Mouse (Mus musculus) kidney, embryonic 15.5 days (tissue): Measurements from ENCODE around the gene Pde10a. TPM values are rescaled to one million over a fixed set of nuclear protein-coding genes. Genes with fewer than 3 reads are reported as not detected.

ENCODE experiments used
- ATAC-seq: fragments of 200-750 bp; cut with Nextera tagmentation; replicated peaks from 2 replicates; pipeline ENCODE4 v1.8.0; 2017; ENCODE audit warnings: moderate TSS enrichment; ENCODE audit not compliant: low FRiP score
- H3K27ac ChIP-seq: fragments of 300-500 bp; sonication (generic); 2 replicates; pipeline ENCODE4 v1.5.1; 2015; ENCODE audit warnings: mild to moderate bottlenecking, inconsistent platforms
- H3K27me3 ChIP-seq: fragments of 300-500 bp; sonication (generic); 2 replicates; pipeline ENCODE4 v1.6.1; 2015; ENCODE audit warnings: inconsistent platforms
- H3K36me3 ChIP-seq: fragments of 300-500 bp; sonication (generic); 2 replicates; pipeline ENCODE4 v1.6.1; 2015; ENCODE audit warnings: inconsistent platforms
- H3K4me1 ChIP-seq: fragments of 300-500 bp; sonication (generic); 2 replicates; pipeline ENCODE4 v1.6.1; 2015; ENCODE audit warnings: inconsistent platforms
- H3K4me2 ChIP-seq: fragments of 300-500 bp; sonication (generic); 2 replicates; pipeline ENCODE4 v1.6.1; 2015; ENCODE audit warnings: moderate library complexity, mild to moderate bottlenecking, inconsistent platforms
- H3K4me3 ChIP-seq: fragments of 300-500 bp; sonication (generic); replicated peaks from 2 replicates; pipeline ENCODE4 v1.5.1; 2015; ENCODE audit warnings: mild to moderate bottlenecking, inconsistent platforms
- H3K9ac ChIP-seq: fragments of 300-500 bp; sonication (generic); 2 replicates; pipeline ENCODE4 v1.6.1; 2015; ENCODE audit warnings: mild to moderate bottlenecking, inconsistent platforms
- H3K9me3 ChIP-seq: fragments of 300-500 bp; sonication (generic); replicated peaks from 2 replicates; pipeline ENCODE4 v1.6.1; 2016; ENCODE audit warnings: inconsistent platforms
- WGBS: fragments of 180-500 bp; shearing (Covaris S2); methylation state at CpG from one replicate; pipeline ENCODE4 v1.1.7; 2015; ENCODE audit warnings: mixed read lengths; 5-methylcytosine and 5-hydroxymethylcytosine counted together
- polyA plus RNA-seq: library from polyadenylated mRNA; unstranded; fragments of >200 nt; fragmentation: Nextera tagmentation; extraction: Ambion mirVana; gene quantifications from 2 replicates; pipeline ENCODE4 v1.2.1, GENCODE M21; 2015

Pde10a gene
- polyA plus RNA-seq, 1 experiment from 2014 or later, result 2.2 TPM

DNA sequence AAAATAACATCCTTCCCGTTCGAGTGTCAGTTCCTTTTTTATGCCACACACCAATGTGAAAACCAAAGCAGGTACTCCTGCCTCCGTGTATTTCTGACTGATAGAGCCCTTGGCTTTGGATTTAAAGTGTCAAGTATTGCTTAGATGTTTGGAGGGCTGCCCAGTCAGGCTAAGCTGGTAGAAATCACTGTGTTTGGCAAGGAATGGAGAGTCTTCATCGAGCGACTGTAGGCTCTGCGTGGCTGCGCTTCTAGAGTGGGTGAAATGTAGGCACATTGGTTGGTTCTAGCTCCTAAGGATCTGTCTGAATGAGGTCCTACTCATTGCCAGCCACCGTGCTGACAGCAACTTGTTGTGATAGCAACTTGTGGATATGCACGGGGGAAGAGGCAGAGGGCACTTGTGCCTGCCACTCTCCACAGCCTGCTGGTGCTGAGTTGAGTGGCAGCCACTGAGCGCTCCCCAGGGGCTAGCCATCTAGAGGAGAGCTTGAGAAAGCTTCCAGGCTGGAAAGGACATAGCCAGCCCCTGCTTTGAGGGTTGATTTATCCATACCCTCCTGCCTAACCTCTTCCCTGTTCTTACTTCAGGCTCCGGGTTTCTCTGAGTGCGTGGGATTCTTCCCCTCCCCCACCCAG lies 287.2 kb downstream of the Pde10a start:
- Histone ChIP-seq H3K27me3 (peaks cover 25% of the 10 kb centered on the region; the same call in 1 of the 2 replicates), H3K4me2 (no peak overlapping the region), H3K36me3 (no peaks in the 10 kb centered on the region), H3K9me3 (no peaks in the 10 kb centered on the region), H3K9ac (no peak overlapping the region), H3K27ac (no peak overlapping the region), H3K4me3 (no peak overlapping the region), H3K4me1 (0 out of 2 replicates have a peak, but pooled peaks cover 6% of the 10 kb centered on the region)
- no peak for ATAC-seq
- WGBS, result 54% methylated on average over 12 of the region's 12 CpGs

DNA sequence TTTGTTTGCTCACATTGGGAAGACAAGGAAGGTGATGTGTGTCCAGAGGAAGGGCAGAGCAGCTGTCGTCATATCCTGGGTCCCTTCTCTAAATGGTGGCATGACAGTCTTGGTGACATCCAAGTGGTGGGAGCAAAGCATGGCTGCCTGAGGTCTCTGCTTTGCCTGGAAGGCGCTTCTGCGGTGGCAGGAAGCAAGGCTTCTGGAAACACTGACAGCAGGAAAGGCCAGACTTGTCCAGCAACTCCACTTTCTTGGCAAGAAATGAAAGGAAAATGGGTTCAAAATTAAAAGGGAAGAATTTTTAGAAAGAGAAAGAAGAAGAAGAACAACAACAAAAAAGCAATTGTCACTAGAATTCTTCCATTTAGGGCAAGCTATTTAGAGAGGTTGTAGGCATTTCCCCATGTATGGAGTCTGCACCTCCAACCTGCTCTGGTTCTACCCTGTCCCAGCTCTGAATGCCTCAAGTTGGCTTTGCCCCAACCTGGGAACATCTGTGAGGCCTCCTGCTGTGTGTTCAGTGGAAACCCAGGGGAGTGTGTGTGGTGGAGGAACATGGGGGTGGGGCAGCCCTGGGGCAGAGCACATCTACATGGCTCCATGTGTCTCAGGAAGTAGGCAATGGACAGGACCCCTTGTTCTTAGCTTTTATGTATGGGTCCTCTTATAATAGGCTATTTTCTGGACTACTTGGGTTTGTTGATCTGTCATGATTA lies 288.8 kb downstream of the Pde10a start:
- Histone ChIP-seq H3K9ac (no peak overlapping the region), H3K36me3 (no peaks in the 10 kb centered on the region), H3K4me1 (0 out of 2 replicates have a peak, but pooled peaks cover 3% of the 10 kb centered on the region), H3K4me3 (no peak overlapping the region), H3K27ac (0 out of 2 replicates have a peak overlapping the region, but pooled peaks have one; percentile 18), H3K27me3 (peaks cover 17% of the 10 kb centered on the region; the same call in 1 of the 2 replicates), H3K9me3 (no peaks in the 10 kb centered on the region), H3K4me2 (no peak overlapping the region)
- WGBS, result 78% methylated on average over 3 of the region's 3 CpGs
- ATAC-seq, result no peak

DNA sequence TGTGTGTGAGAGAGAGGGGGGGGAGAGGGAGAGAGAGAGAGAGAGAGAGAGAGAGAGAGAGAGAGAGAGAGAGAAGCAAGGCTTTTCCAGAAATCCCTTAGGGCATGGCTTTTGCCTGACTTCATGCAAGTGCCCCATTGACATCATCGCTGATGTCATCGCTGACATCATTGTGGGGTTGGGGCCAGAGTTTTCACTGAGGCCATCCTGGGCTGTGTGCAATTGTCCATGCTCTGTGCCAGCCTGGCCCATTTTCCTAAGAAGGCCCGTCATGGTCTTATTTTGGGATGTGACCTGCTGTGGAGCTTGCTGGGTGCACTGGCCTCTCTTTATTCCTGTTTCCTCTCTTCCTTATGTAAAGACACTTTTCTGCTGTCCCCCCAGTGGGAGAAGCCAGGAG lies 290.2 kb downstream of the Pde10a start:
- ATAC-seq, result no peak
- no peak overlapping the region for H3K4me2 ChIP-seq
- peaks cover 4% of the 10 kb centered on the region; the same call in 1 of the 2 replicates for H3K27me3 ChIP-seq
- no peaks in the 10 kb centered on the region for H3K36me3 ChIP-seq
- WGBS, result 95% methylated on average over 3 of the region's 3 CpGs
- no peak overlapping the region for H3K4me3 ChIP-seq
- no peak overlapping the region for H3K9ac ChIP-seq
- no peaks in the 10 kb centered on the region for H3K9me3 ChIP-seq
- H3K4me1 ChIP-seq, result 0 out of 2 replicates have a peak, but pooled peaks cover 3% of the 10 kb centered on the region
- no peak overlapping the region for H3K27ac ChIP-seq

DNA sequence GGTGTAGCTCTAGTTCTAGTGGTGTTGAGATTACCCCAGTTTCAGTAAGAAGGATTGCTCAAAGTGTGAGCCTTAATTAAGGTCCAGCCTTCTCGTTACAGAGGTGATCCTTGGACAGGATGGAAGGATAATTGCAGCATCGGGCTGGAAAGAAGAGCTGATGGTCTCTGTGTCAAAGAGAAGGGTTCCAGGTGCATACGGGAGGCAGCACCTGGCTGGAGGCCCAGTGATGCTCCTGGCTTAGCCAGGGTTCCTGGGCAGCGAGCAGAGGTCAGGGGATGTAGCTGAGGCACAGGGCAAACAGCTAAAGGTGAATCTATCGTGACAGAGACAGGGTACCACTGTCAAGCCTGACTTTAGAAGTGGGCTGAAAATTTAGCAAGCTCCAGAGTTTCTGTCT lies 290.7 kb downstream of the Pde10a start:
- H3K9ac ChIP-seq, result no peak overlapping the region
- H3K4me3 ChIP-seq, result no peak overlapping the region
- 0 out of 2 replicates have a peak, but pooled peaks cover 3% of the 10 kb centered on the region for H3K4me1 ChIP-seq
- no peak overlapping the region for H3K27ac ChIP-seq
- H3K36me3 ChIP-seq, result no peaks in the 10 kb centered on the region
- H3K4me2 ChIP-seq, result no peak overlapping the region
- WGBS, result 73% methylated on average over 5 of the region's 5 CpGs
- no peak for ATAC-seq
- H3K9me3 ChIP-seq, result no peaks in the 10 kb centered on the region
- peaks cover 4% of the 10 kb centered on the region; the same call in 1 of the 2 replicates for H3K27me3 ChIP-seq

DNA sequence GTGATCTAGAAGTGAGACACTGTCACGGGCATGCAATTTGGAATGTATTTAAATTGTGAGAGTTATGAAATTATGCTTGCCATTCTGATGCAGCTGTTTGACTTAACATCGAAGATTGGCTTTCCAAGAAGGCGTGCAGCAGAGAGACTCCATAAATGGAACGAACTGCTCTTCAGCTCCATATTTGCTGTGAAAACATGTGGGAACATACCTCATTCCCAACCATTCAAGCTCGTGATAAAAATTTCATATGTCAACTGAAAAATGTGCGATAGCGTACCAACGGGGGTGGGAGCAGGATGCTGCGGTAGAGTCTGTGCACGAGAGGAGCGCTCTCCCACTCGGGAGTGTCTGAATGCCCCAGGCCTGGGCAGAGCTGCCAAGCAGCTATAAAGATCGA lies 293.5 kb downstream of the Pde10a start:
- H3K36me3 ChIP-seq, result no peaks in the 10 kb centered on the region
- no peak overlapping the region for H3K27ac ChIP-seq
- H3K4me1 ChIP-seq, result 0 out of 2 replicates have a peak, but pooled peaks cover under 1% of the 10 kb centered on the region
- peaks cover 1% of the 10 kb centered on the region; the same call in 1 of the 2 replicates for H3K27me3 ChIP-seq
- H3K9me3 ChIP-seq, result no peaks in the 10 kb centered on the region
- H3K9ac ChIP-seq, result no peak overlapping the region
- WGBS, result 74% methylated on average over 13 of the region's 13 CpGs
- no peak for ATAC-seq
- no peak overlapping the region for H3K4me2 ChIP-seq
- H3K4me3 ChIP-seq, result no peak overlapping the region

DNA sequence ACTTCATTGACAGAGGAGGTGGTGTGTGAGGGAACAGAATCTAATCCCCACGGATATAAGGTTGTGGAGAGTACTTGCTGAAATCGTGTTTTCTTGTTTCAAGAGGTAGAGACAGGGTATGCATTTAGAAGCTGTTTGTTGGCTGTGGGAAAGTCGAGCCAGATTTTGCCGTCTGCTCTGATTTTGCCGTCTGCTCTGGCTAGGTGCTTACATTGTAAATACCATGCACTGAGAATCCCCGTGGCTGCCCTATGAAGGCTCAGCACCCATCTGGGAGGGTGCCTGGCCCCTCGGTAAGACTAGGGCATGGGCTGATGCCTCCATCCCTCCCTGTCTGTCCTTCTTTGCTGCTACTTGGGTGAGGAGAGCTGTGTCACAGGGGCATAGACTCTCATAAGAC lies 298.4 kb downstream of the Pde10a start:
- H3K4me2 ChIP-seq, result no peak overlapping the region
- no peak overlapping the region for H3K9ac ChIP-seq
- 0 out of 2 replicates have a peak, but pooled peaks cover 5% of the 10 kb centered on the region for H3K4me1 ChIP-seq
- WGBS, result 80% methylated on average over 7 of the region's 7 CpGs
- H3K27ac ChIP-seq, result no peak overlapping the region
- H3K9me3 ChIP-seq, result no peaks in the 10 kb centered on the region
- H3K4me3 ChIP-seq, result no peak overlapping the region
- no peaks in the 10 kb centered on the region for H3K27me3 ChIP-seq
- no peak for ATAC-seq
- H3K36me3 ChIP-seq, result no peaks in the 10 kb centered on the region

DNA sequence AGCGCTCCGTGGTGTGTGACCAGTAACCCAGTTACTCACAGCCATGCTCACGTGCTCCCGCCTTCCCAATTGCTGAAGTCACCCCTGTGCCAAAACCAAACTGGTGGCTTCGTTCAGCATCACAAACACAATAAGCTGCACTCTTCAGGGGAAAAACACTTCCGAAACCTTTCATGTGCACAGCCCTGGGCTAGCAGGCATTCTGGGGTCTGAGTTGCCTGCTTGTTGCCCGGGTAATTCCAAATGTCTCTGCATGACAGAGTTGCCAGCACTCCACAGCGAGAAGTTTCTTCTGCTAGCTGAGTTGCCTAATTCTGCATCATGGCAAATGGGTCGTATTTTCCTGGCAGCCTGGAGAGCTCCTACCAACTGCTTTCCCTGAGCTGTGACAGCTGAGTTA lies 302.0 kb downstream of the Pde10a start:
- WGBS, result 74% methylated on average over 9 of the region's 9 CpGs

DNA sequence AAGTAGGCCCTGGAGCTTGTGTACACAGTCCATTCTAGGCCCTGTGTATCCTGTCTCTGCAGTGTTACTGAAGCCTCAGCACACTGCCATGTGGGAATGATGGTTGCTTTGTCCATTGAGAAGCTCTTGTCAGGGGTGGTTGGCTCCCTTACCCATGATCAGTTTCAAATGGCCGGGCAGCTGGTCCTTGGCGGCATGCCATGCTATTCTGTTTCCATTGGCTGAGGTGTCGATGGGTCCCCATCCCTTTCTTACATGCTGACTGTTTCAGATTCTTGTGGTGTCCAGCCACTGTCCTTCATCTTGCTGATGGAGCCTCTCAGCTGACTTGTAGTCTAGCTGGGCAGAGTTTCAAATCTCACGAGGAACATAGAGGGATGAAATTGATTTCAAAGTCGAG lies 305.8 kb downstream of the Pde10a start:
- H3K36me3 ChIP-seq, result no peaks in the 10 kb centered on the region
- H3K4me1 ChIP-seq, result 0 out of 2 replicates have a peak, but pooled peaks cover 5% of the 10 kb centered on the region
- H3K4me3 ChIP-seq, result no peak overlapping the region
- no peak overlapping the region for H3K9ac ChIP-seq
- no peak overlapping the region for H3K27ac ChIP-seq
- H3K27me3 ChIP-seq, result no peaks in the 10 kb centered on the region
- H3K9me3 ChIP-seq, result no peaks in the 10 kb centered on the region
- no peak for ATAC-seq
- 87% methylated on average over 5 of the region's 5 CpGs for WGBS
- H3K4me2 ChIP-seq, result no peak overlapping the region

More for the DNA sequence above, 302.0 kb downstream of the Pde10a start:
- no peak overlapping the region for H3K9ac ChIP-seq
- no peak for ATAC-seq
- no peak overlapping the region for H3K4me2 ChIP-seq
- no peaks in the 10 kb centered on the region for H3K9me3 ChIP-seq
- H3K27ac ChIP-seq, result no peak overlapping the region
- no peak overlapping the region for H3K4me3 ChIP-seq
- no peaks in the 10 kb centered on the region for H3K36me3 ChIP-seq
- H3K4me1 ChIP-seq, result 0 out of 2 replicates have a peak, but pooled peaks cover 5% of the 10 kb centered on the region
- H3K27me3 ChIP-seq, result no peaks in the 10 kb centered on the region

DNA sequence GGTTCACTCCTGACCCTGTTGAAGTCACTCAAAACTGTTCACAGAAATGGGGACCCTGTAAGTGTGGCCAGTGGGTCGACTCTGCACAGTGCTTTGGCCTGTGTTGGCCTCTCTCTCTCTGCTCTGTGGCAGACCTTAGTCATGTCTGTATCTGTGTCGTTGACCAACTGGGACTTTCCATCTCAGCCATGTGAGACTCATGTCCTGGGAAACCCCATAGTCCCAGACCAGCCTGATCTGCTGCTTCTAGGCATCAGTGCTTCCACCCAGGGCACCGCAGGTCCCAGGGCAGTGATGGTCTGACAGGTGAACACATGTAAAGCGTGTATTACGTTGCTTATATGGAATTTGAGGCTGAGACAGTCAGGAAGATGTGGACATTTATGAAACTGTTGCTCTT lies 311.1 kb downstream of the Pde10a start:
- Histone ChIP-seq H3K9me3 (no peaks in the 10 kb centered on the region), H3K27me3 (no peaks in the 10 kb centered on the region), H3K4me1 (peaks cover 12% of the 10 kb centered on the region), H3K36me3 (no peaks in the 10 kb centered on the region), H3K4me3 (no peak overlapping the region), H3K4me2 (no peak overlapping the region), H3K9ac (no peak overlapping the region), H3K27ac (no peak overlapping the region)
- no peak for ATAC-seq
- WGBS, result 92% methylated on average over 5 of the region's 5 CpGs

DNA sequence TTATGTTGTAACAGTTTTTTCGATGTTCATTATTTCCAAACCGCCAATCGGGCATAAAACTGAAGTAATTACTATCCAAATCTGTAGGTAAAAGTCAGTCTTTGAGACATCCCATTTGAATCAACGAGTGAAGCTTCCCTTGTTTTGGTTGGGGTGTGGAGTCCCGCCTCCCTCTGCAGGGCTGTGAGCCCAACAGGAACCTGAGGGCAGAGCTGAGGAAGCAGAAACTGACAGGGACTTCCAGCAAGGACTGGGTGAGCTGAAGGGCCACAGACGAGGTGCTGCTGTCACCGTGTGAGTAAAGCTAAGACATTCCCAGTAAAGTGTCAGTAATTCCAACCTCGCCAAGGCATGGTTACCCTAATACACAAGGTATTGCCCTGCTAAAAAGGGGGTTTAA lies 313.1 kb downstream of the Pde10a start:
- Histone ChIP-seq H3K9ac (no peak overlapping the region), H3K27ac (no peak overlapping the region), H3K27me3 (no peaks in the 10 kb centered on the region), H3K4me3 (no peak overlapping the region), H3K36me3 (no peaks in the 10 kb centered on the region), H3K9me3 (no peaks in the 10 kb centered on the region), H3K4me1 (peaks cover 30% of the 10 kb centered on the region), H3K4me2 (no peak overlapping the region)
- 48% methylated on average over 8 of the region's 8 CpGs for WGBS
- ATAC-seq, result no peak

DNA sequence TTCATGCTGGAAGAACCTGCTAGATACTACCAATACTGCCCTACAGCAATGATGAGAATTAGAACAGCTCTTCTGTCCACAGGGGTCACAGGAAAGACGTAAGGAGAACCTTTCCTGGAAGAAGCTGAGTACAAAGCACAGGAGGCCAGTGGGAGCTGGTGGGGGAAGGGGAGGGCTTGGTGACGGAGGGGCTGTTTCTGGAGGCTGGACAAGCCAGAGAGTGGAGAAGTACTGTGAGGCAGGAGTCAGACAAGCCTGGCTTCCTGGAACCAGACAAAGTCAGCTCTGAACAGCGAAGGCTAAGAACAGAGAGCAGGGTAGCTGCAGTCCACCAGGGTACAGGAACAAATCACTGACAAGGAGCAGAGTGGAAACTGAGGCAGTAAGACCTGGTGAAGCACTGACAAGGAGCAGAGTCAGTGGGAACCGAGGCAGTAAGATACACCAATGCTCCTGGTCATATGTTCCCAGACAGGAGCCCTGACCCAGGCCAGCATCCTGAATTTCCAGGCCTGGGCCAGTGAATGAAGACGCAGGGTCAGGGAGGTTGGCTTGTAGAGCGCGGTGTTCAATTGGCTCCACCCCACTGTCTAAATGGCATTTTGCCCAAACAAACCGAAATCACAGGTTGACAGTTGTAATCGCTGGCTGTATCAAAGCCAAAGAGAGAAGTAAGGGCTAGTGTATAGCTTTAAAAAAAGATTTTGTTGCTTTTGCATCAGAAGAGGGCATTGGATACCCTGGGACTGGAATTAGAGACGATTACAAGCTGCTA lies 314.3 kb downstream of the Pde10a start:
- no peaks in the 10 kb centered on the region for H3K9me3 ChIP-seq
- 0 out of 2 replicates have a peak, but pooled peaks have one; percentile 13 for ATAC-seq
- WGBS, result 54% methylated on average over 10 of the region's 10 CpGs

DNA sequence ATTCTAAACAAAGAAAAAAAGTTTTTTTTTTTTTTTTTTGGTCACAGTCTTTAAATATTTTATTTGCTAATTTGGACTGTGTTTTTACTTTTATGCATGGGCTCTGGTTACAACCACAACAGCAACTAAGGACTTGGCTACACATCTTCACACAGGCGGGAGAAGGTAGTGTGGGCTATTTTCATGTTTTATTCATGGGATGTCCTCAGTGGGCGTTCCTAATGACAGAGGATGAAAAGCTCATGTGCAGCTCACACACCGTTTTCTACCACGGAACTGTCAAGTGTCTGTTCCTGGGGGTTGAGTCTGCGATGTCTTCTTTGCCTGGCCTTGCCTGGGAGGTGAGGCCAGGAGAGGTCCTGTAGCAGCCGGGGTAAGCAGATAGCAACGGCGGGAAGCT lies 315.9 kb downstream of the Pde10a start:
- Histone ChIP-seq H3K27ac (no peak overlapping the region), H3K4me1 (peaks cover 36% of the 10 kb centered on the region), H3K9me3 (no peaks in the 10 kb centered on the region), H3K27me3 (no peaks in the 10 kb centered on the region), H3K4me2 (no peak overlapping the region), H3K36me3 (no peaks in the 10 kb centered on the region), H3K9ac (no peak overlapping the region), H3K4me3 (no peak overlapping the region)
- WGBS, result 72% methylated on average over 8 of the region's 8 CpGs
- no peak for ATAC-seq

More for the DNA sequence above, 314.3 kb downstream of the Pde10a start:
- H3K27ac ChIP-seq, result no peak overlapping the region
- H3K4me2 ChIP-seq, result no peak overlapping the region
- H3K27me3 ChIP-seq, result no peaks in the 10 kb centered on the region
- H3K4me1 ChIP-seq, result peaks cover 36% of the 10 kb centered on the region
- no peak overlapping the region for H3K4me3 ChIP-seq
- H3K9ac ChIP-seq, result no peak overlapping the region
- no peaks in the 10 kb centered on the region for H3K36me3 ChIP-seq
